Mouse (Mus musculus) C2C12 (cell line): ENCODE results near the gene Litaf.

Experiments
- CTCF ChIP-seq: IDR thresholded peaks from one replicate; pipeline ENCODE4 v1.5.1; 2011; ENCODE audit not compliant: control insufficient read depth, insufficient read depth, insufficient read length
- MAX ChIP-seq: IDR thresholded peaks from one replicate; pipeline ENCODE4 v1.6.1; 2011; ENCODE audit warnings: mild to moderate bottlenecking, control low read depth

DNA sequence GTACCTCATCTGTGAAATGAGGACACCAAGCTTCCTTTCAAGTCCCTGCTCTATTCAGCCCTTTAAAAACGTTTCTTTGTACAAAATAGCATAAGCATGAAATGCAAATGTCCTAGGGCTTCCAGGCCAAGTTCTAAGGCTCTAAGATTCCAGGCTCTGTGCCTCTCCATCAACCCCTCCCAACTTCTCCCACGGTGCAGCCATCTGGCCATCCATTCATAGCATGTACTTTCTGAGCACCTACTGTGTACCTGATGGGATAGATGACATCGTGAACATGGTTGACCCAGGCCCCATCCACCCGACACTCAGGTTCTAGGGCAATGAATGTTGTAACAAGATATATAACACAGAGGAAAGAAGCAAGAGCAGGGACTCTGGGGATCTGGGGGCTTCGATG is 142.4 kb downstream of the Litaf start:
- TF ChIP-seq CTCF (no peak), MAX (no peak)
